Mouse (Mus musculus) cortical plate, adult 2 months (tissue): ENCODE data around the gene RPS10-NUDT3.

Source experiments
- CTCF ChIP-seq: fragments of 200-500 bp; IDR thresholded peaks from 2 replicates; pipeline ENCODE4 v1.5.1; 2011; ENCODE audit warnings: mild to moderate bottlenecking, control low read depth, low read length; ENCODE audit not compliant: insufficient read depth; ENCODE audit errors: extremely low read depth
- POLR2A ChIP-seq: fragments of 200-500 bp; IDR thresholded peaks from 2 replicates; pipeline ENCODE4 v1.6.1; 2011; ENCODE audit warnings: mild to moderate bottlenecking, low read length, control low read depth; ENCODE audit not compliant: insufficient read depth; ENCODE audit errors: extremely low read depth

- TF ChIP-seq CTCF, result no peak
- no peak for TF ChIP-seq POLR2A
Observed at GRCm38 (mm10) chr17:27650586-27650985, 15.6 kb upstream of the RPS10-NUDT3 start.
